Mouse (Mus musculus): ENCODE measurements around the gene Klk1b22. TPM values are rescaled to one million over a fixed set of nuclear protein-coding genes. Genes with fewer than 3 reads are reported as not detected.
"Not testable (repeated sequence)": the region's sequence is repeated elsewhere in the genome, so short reads cannot be mapped to it uniquely, and the experiment has no call there.

Gene Klk1b22
- not detected for total RNA-seq (2021)

DNA sequence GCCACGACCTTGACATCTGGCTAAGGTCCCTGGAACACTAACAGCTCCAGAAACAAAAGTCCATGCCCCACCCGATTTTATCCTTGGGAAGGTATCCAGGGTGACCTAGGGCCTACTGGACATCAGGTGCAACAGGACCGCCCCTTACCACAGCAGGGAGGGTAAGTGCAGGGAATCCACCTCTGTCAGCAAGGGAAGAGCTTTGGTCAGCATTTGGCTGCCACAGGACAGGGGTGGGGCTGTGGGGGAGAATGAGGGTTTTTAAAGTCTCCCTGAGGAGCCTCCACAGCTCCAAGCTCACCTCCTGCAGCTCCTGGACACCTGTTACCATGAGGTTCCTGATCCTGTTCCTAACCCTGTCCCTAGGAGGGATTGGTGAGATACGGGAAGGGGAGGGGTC is at the start of gene Klk1b22:
TSS of gene Klk1b22 (plus strand) at position 301 of the 400 bp plus-strand sequence.
- DNase-seq: no peak

DNA sequence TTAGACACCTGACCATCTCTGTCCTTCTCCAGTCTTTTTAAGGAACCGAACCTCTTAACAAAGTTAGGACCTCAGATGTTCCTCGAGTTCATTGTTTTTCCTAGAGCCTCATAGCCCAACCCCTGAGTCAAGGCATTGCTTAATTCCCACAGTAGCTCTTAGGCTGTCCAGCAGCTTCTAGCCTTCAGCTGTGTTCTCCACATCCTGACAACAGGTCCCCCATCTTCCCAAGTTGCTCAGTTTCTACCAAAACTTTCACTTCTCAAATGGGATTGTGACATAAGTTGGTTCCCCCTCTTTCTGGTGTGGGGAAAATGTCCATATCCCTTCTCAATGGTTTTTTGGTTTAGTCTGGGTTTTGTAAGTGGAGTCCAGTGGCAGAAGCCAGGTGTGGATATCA is 40.4 kb upstream of the Klk1b22 start:
- no peak for DNase-seq

DNA sequence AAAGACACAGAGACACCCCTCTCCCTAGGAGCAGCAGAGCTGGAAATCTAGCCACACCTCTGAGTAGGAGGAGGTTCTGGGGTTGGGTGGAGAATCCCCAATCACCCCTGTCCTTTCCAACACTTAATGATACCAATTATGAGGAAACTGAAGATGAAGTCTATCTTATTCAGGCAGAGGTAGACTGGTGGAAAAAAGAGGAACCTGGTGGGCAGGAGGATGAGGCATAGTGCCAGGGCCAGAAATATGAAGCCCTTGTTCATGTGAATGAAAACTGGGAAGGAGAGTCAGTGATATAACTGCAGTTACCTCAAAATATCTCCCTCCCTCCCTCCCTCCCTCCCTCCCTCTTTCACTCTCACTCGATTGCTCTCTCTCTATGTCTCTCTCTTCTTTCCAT is 34.8 kb upstream of the Klk1b22 start:
- no peak for DNase-seq

DNA sequence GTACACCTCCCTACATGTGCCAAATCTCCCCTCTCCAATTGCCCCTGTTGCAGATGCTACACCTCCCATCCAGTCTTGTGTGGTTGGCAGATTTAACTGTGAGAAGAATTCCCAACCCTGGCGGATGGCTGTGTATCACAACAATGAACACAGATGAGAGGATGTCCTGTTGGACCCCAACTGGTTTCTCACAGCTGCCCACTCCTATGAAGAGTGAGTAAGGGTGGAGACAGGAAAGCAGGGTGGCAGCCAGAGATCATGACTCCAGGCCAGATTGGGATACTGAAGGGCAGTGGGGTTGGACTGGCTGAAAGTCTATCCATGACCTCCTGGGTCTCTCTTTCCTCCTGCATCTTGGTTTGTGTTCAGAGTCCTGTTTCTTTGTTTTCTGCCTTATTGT is 16.4 kb upstream of the Klk1b22 start:
- DNase-seq: no peak

DNA sequence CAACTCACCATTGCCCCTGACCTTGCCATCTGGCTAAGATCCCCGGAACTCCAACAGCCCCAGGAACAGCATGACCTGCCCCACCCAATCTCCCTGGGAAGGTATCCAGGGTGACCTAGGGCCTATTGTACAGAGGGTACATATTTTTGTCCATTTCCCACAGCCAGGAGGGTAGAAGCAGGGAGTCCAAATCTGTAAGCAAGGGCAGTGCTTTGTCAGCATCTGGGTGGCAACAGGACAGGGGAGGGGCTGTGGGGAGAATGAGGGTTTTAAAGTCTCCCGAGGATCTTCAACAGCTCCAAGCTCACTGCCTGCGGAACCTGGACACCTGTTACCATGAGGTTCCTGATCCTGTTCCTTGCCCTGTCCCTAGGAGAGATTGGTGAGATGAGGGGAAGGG is 10.4 kb upstream of the Klk1b22 start, which contains the start of gene Klk1b21:
TSS of gene Klk1b21 (plus strand) at position 301 of the 400 bp plus-strand sequence.
- not testable (repeated sequence) for DNase-seq

DNA sequence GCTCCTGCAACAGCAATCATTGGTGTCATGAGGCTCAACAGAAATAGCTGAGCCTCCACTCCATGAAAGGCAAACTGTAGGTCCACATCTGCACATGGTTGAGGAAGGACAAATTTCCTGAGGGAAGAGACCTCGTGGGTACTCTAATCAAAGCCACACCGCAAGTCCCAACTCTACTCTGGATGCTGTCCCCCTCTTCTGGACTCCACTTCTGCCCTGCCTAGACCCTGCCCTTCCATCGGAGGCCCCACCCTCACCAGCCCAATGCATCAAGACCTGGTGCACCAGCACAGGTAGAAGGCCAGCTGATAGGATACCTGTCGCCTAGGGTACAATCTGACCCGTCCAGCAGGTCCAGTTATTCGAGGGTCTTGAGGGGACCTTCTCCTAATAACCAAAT is 11.0 kb downstream of the Klk1b22 start:
- no peak for DNase-seq

DNA sequence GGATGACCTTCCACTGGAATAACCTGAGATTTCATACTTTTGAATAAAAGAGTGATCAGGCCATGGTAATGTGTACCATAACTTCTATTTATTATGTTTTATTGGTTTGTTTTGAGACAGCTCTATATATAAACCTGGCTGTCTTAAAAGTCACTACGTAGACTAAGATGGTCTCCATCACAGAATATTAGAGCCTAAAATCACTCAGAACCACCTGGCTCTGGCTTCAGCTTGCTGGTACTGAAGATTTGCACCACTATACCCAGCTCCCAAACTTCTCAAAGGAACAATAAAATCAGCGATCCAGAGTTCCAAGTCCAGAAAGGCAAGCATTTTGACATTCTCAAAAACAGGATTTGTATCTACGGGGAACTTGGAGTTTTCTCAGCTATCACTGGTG is 24.0 kb downstream of the Klk1b22 start, which contains the start of gene Klk1b16:
TSS of gene Klk1b16 (plus strand) at position 301 of the 400 bp plus-strand sequence.
- DNase-seq: no peak

Other genes starting within 250 kb of the Klk1b22 start
- not detected for gene Klk4, start 231.5 kb upstream of the Klk1b22 start, total RNA-seq (2021)
- gene Klk15, start 178.9 kb upstream of the Klk1b22 start, total RNA-seq (2021): not detected
- gene Klk1b8, start 162.0 kb upstream of the Klk1b22 start, total RNA-seq (2021): not detected
- gene Klk1b1, start 145.9 kb upstream of the Klk1b22 start, total RNA-seq (2021): not detected
- gene Klk1b9, start 136.6 kb upstream of the Klk1b22 start, total RNA-seq (2021): not detected
- gene Klk1b11, start 116.8 kb upstream of the Klk1b22 start, total RNA-seq (2021): not detected
- not detected for gene Klk1b26, start 100.5 kb upstream of the Klk1b22 start, total RNA-seq (2021)
- gene Klk1b27, start 60.4 kb upstream of the Klk1b22 start, total RNA-seq (2021): not detected
- gene Klk1b21, start 10.3 kb upstream of the Klk1b22 start, total RNA-seq (2021): not detected
- gene Klk1b16, start 24.1 kb downstream of the Klk1b22 start, total RNA-seq (2021): not detected
- not detected for gene Klk1b24, start 75.6 kb downstream of the Klk1b22 start, total RNA-seq (2021)
- not detected for gene Klk1b3, start 85.5 kb downstream of the Klk1b22 start, total RNA-seq (2021)
- gene Klk1b4, start 94.8 kb downstream of the Klk1b22 start, total RNA-seq (2021): not detected
- not detected for gene Klk1b5, start 103.3 kb downstream of the Klk1b22 start, total RNA-seq (2021)
- not detected for gene Klk1, start 112.7 kb downstream of the Klk1b22 start, total RNA-seq (2021)
- not detected for gene Gm36864, start 123.5 kb downstream of the Klk1b22 start, total RNA-seq (2021)
- under 1 TPM; 0.61 to 0.79 TPM for gene 1700028J19Rik, start 134.0 kb downstream of the Klk1b22 start, total RNA-seq (2021)
- gene 2410002F23Rik, start 134.0 kb downstream of the Klk1b22 start, total RNA-seq (2021): 10 to 100 TPM; 72.0 to 72.7 TPM
- not detected for gene Acp4, start 144.7 kb downstream of the Klk1b22 start, total RNA-seq (2021)
- gene Gm15517, start 148.8 kb downstream of the Klk1b22 start, total RNA-seq (2021): not detected
- under 1 TPM; 0.71 to 0.92 TPM for gene Clec11a, start 194.2 kb downstream of the Klk1b22 start, total RNA-seq (2021)
- gene Shank1, start 197.6 kb downstream of the Klk1b22 start, total RNA-seq (2021): 1 to 10 TPM; 3.5 to 4.6 TPM